Mouse (Mus musculus): ENCODE data around the gene Tfap2b.

The Tfap2b gene

DNA sequence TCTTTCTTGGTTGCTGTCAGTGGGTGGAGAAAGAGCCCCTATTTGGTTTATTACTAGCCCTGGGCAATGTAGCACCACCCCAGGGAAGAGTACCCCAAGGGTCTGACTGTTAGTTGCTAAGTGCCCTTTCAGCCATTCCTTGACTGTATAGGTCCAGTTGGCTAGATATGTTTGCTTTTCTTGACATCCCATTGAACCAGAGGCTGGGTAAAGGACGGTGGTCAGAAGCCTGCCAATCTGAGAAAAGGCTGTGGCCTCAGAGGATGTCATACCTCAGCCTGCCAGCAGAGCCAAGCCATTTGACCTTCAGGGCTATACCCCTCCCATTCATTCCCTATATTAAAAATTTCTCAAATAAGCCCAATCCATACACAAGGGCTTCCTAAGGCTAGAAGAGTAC lies 24.0 kb downstream of the Tfap2b start:
- no peak for DNase-seq (ENCODE audit: low read depth, low spot score)

DNA sequence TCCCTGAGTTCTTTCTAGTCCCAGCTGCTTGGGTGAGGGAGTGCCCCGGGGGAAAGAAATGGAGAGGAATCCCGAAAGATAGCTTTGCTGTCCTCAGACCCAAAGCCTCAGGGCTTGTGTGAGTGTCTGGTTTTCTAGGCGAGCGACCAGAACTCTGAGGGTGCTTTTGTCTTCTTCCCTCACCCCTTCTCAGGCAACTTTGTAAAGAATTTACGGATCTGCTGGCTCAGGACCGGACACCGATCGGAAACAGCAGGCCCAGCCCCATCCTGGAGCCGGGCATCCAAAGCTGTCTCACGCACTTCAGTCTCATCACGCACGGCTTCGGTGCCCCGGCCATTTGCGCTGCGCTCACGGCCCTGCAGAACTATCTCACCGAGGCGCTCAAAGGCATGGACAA lies 25.1 kb downstream of the Tfap2b start:
- no peak for DNase-seq (ENCODE audit: low read depth, low spot score)

DNA sequence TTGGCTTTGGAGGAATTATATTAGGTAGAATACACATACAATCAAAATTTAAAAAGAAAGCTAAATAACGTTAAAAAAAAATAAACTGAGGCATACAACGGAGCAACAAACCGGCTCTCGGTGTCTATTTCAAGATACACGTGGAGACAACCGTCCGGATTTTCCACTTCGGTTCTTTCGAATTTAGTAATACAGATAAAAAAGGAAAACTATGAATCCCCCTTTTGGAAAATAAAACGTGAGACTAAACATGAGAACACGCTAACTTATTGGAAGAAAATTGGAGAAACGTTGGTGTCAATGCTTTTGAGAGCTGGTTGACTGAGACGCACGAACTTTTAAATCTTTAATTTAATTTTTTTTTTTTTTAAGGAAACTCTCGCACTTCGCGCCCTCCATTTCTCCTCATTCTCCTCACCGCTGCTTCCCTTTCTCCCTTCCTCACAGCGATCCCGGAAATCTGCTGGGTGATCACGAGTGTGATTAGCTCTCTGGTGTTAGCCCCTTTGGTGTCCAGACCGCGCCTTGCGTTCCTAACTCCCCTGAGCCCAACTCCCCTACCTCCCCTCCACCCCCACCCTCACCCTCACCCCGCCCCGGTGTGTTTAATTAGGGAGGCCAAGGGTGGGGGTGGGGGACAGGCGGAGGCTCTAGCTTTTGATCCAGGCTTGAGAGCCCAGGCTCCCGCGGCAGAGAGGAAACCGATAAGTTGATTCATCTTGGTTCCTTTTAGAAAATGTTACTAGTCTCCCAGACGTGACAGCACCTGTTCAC lies 25.9 kb downstream of the Tfap2b start:
- no peak for DNase-seq (ENCODE audit: low read depth, low spot score)

DNA sequence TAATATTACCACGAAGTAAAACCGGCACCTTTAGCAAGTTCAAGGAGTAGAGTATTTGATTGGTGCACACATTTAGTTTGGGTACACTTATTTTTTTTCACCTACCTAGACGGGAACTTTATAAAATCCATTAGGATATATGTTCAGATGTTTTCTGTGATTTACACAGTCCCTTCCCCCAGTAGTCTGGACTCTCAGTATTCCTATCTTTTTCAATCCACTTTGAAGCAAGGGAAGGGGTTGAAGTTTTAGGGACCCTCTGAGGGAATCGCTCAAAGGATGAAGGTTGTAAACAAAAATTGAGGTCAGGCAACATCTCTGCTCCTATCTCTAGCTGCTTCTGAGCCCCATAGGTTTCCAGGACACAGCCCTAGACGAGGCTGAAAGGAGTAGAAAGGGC lies 27.3 kb downstream of the Tfap2b start:
- DNase-seq (ENCODE audit: low read depth, low spot score) = no peak

DNA sequence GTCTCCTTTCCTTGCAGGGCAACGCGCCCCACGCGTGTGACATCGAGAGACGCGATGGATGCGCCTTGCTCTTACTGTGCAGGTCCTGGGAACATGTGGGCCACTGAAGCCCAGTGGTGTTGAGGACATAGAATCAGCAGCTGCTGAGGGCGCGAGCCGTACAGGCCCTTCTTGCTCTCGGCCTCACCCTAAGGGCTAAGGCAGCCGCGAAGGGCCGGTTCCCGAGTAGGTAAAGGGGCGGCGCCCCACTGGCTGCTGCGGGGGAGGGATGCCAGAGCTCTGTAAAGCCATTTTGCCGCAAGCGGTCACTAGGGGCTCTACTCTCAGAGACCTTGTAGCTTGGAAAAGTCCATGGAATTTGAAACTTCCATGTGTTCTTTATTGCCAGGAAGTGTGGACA lies 27.9 kb downstream of the Tfap2b start:
- DNase-seq (ENCODE audit: low read depth, low spot score) = no peak

DNA sequence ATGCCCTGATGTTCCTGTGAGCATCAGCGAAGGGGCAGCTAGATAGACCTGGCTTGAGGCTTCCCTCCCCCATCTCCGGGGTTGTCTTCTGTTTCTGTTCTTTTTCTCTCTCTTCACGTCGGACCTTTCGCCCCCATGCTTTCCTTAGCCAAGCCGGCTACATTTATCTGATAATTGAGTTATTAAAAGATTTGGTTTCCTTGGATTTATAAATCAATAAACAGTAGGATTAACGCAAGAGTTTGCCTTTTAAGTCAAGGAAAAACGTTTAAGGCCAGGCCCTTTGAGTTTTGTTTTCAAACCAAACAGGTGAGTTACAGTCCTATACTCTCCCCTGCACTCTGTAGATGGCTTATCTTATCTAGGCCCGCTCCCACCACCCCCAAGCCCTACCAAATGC lies 28.3 kb downstream of the Tfap2b start:
- no peak for DNase-seq (ENCODE audit: low read depth, low spot score)

DNA sequence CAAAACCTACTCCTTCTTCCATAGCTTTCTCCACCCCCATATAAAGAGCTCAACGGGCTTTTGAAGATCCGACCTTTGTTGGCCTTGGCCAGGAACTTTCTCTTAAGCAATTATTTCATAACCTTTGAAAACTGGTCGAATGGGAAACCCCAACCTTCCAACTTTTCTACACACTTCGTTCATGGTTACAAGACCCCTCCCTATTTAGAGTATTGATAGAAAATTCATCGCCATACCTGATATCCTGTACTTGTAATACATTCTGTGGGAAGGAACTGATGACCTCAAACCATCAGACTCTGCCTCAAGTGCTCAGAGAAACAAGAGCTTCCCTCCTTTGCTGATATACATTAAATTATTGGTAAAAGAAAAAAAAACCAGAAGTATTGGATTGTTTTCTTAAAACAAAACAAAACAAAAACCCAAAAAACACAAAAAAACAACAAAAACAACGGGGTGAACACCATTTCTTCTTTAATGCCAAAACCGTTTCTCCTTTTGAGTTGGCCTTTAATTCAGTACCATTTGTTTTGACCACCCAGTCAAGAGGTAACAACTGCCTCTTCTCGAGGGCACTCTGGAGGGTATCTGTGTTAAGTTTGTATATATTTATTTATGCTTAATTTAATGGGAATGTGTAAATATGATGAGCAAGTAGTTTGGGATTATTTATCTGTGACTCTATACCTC lies 29.2 kb downstream of the Tfap2b start:
- no peak for DNase-seq (ENCODE audit: low read depth, low spot score)

DNA sequence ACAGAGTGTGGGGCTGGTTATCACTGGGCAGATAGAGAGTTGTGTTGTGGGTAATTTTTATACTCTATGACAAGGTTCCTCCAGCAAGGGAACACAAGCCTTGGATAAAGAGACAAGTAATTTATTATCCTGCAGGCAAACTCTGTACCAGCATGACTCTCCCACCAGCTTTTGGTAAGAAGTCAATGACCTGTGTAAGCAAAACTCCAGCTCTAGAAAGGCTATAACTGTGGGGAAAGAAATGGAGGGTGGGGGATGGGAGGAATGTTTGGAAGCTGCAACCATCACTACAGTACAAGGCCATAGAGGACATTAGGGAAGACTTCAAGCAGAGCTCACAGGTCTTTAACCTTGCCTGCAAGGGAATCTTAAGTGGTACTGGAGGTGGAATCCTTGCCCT lies 31.3 kb downstream of the Tfap2b start:
- DNase-seq (ENCODE audit: low read depth, low spot score) = no peak

DNA sequence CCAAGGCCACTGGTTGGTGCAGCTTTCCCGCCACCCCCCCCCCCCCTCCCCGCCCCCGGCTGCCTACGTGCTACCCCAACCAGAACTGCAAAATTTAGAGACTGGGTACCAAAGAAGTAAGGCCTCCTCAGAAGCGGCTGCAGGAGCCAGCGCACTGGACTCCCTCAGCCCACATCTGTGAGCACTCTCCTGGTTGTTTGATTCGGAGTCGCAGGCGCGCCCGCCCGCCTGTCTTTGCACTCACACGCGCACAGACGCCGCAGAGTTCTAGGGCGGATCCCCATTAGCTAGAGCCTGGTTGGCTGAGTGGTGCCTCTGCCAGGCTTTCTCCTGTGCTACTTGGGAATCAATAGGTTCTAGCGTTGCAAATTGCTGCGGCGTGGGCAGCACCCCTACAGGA lies 32.6 kb downstream of the Tfap2b start:
- no peak for DNase-seq (ENCODE audit: low read depth, low spot score)

DNA sequence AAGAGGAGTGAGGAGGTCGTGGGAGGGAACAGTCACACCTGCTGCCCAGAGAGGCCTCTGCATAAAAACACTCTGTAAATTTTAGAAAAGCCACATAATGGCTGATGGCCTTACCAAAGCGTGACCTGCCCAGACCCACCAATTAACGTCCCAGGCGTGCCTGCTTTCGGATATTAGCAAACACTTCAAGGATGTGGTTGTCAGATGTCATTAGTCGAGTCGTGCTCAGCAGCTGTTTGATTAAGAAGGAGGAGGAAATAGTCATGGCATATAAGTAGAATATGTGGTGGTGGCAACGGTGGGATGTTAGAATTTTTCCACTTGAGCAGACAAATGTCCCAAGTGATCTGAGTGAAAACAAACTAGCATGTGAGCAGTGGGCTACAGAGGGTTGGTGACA lies 33.3 kb downstream of the Tfap2b start:
- no peak for DNase-seq (ENCODE audit: low read depth, low spot score)

DNA sequence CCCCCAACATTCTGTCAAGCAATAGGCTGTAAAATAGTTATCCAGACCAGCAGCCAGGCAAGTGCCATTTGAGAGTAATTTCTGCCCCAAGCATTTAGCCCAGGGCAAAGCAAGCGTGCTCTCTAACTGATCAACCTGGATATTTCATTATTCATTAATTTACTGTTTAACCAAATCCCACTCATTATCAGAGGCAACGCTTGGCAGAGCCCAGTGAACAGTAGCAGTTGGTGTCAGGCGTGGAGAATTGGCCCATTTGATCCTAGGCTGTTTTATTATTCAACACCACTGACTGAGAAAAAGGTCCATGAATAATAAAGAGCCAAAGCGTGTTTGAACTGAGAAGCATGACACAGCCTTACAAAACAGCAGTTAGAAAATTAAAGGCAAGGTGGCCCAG lies 36.3 kb downstream of the Tfap2b start:
- DNase-seq (ENCODE audit: low read depth, low spot score) = no peak

DNA sequence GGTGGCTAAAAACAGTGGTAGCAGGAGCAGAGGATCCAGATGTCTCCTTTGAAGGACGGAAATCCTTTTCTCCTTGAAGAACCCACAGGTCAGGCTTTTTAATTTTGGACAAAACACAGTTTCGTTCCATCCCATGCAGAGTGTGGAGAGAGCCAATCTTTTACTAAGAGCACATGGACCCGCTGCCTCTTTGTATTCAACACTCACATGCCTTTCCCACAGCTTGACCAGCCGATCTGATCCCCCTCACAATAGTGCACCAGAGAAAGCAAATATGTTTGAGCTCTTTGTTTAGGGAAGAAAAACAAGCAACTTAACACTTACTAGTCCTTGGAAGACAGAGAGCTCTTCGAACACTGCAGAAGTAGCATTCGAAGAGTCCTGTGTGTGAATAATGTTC lies 42.6 kb downstream of the Tfap2b start:
- no peak for DNase-seq (ENCODE audit: low read depth, low spot score)

DNA sequence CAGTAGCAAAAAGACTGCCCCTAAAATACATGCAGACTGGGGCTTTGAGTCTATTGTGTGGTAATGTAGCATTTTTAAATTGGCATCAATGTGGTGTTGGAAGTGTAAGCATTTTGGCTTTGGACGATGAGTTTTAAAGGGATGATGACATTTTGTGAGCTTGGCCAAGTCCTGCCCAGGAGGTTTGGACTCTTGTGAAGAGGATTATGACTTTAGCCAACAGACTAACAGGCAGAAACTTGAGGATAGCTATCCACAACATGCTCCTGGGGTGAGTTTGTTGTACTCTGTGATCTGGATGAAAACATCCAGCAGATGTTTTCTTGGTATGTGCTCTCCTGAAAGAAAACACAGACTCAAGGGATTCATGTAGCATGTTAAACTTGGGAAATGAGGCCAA lies 60.9 kb downstream of the Tfap2b start:
- no peak for DNase-seq (ENCODE audit: low read depth, low spot score)
